Mouse (Mus musculus) heart, embryonic 14.5 days (tissue): ENCODE results near the gene Spink2. TPM values are rescaled to one million over a fixed set of nuclear protein-coding genes. Genes with fewer than 3 reads are reported as not detected.

Experiments
- ATAC-seq: fragments of 200-750 bp; cut with Nextera tagmentation; 2 replicates; pipeline ENCODE4 v1.8.0; 2017; ENCODE audit warnings: low read depth, moderate TSS enrichment; ENCODE audit not compliant: insufficient number of reproducible peaks, insufficient read depth, low FRiP score
- H3K27ac ChIP-seq, 2 experiments: fragments of 200-500 bp in 1 of 2; fragments of 300-500 bp in 1 of 2; sonication (generic) in 1 of 2; replicated peaks in 1 of 2; 2 replicates each; pipeline ENCODE4 v1.5.1; 2012 to 2014; ENCODE audit warnings: low read depth in 2 of 2, low read length in 2 of 2, control low read depth in 1 of 2, mild to moderate bottlenecking in 1 of 2, mixed read lengths in 1 of 2; ENCODE audit not compliant: control insufficient read depth in 1 of 2, insufficient read depth in 1 of 2
- H3K27me3 ChIP-seq: fragments of 300-500 bp; sonication (generic); 2 replicates; pipeline ENCODE4 v1.6.1; 2014; ENCODE audit warnings: mild to moderate bottlenecking, low read length, control low read depth; ENCODE audit not compliant: control insufficient read depth, insufficient read depth
- H3K36me3 ChIP-seq: fragments of 300-500 bp; sonication (generic); 2 replicates; pipeline ENCODE4 v1.6.1; 2014; ENCODE audit warnings: mild to moderate bottlenecking, control low read depth, low read length, mixed read lengths; ENCODE audit not compliant: control insufficient read depth, insufficient read depth
- H3K4me1 ChIP-seq, 2 experiments: fragments of 200-500 bp in 1 of 2; fragments of 300-500 bp in 1 of 2; sonication (generic) in 1 of 2; 2 replicates each; pipeline ENCODE4 v1.6.1; 2012 to 2014; ENCODE audit warnings: low read length in 2 of 2, control low read depth in 1 of 2, mixed read lengths in 1 of 2; ENCODE audit not compliant: control insufficient read depth in 2 of 2, insufficient read depth in 2 of 2
- H3K4me2 ChIP-seq: fragments of 300-500 bp; sonication (generic); 2 replicates; pipeline ENCODE4 v1.6.1; 2014; ENCODE audit warnings: mild to moderate bottlenecking, low read length
- H3K4me3 ChIP-seq, 2 experiments: fragments of 200-500 bp in 1 of 2; fragments of 300-500 bp in 1 of 2; sonication (generic) in 1 of 2; 2 replicates each; pipeline ENCODE4 v1.5.1; 2012 to 2014; ENCODE audit warnings: low read length in 2 of 2, mild to moderate bottlenecking in 2 of 2, control low read depth in 1 of 2, low read depth in 1 of 2, moderate library complexity in 1 of 2; ENCODE audit not compliant: control insufficient read depth in 1 of 2, insufficient read depth in 1 of 2
- H3K9ac ChIP-seq: fragments of 300-500 bp; sonication (generic); 2 replicates; pipeline ENCODE4 v1.6.1; 2014; ENCODE audit warnings: mild to moderate bottlenecking, low read length
- H3K9me3 ChIP-seq: fragments of 300-500 bp; sonication (generic); 2 replicates; pipeline ENCODE4 v1.6.1; 2016; ENCODE audit warnings: low read length, control low read depth; ENCODE audit not compliant: control insufficient read depth
- WGBS: fragments of 180-500 bp; shearing (Covaris S2); extraction: QIAGEN DNeasy Blood & Tissue Kit; methylation state at CpG from one replicate; pipeline ENCODE4 v1.1.7; 2014; 5-methylcytosine and 5-hydroxymethylcytosine counted together
- polyA plus RNA-seq: library from polyadenylated mRNA; unstranded; fragments of >200 nt; fragmentation: Nextera tagmentation; extraction: Ambion mirVana; gene quantifications from 2 replicates; pipeline ENCODE4 v1.2.1, GENCODE M21; 2014

Gene Spink2
- polyA plus RNA-seq: 4.7 and 5.3 TPM in 2 replicates

GRCm38 (mm10) chr5:77211236-77211635 is at the start of gene Spink2:
TSS of gene Spink2 (minus strand) at chr5:77211471.
- Histone ChIP-seq H3K27ac (no peak within 1 kb of the TSS), H3K36me3 (no peaks in the 10 kb centered on the region), H3K4me1 (peaks cover 0 to 5% of the 10 kb centered on the region in 2 experiments; a peak in 1 of 4 replicates), H3K9me3 (no peaks in the 10 kb centered on the region), H3K4me2 (peak within 1 kb of the TSS; percentile 69), H3K4me3 (peak within 1 kb of the TSS; percentile 28 to 37), H3K27me3 (no peaks in the 10 kb centered on the region), H3K9ac (no peak within 1 kb of the TSS; the same call in 1 of the 2 replicates)
- 4% methylated on average over 16 of the region's 18 CpGs for WGBS
- ATAC-seq: no peak

GRCm38 (mm10) chr5:77260141-77260540 is 48.9 kb upstream of the Spink2 start:
- Histone ChIP-seq H3K27ac (no peak overlapping the region), H3K4me2 (no peak overlapping the region), H3K27me3 (no peaks in the 10 kb centered on the region), H3K9ac (no peak overlapping the region), H3K4me1 (peaks cover 0 to 4% of the 10 kb centered on the region in 2 experiments; a peak in 2 of 4 replicates), H3K36me3 (no peaks in the 10 kb centered on the region), H3K4me3 (no peak overlapping the region), H3K9me3 (no peaks in the 10 kb centered on the region)
- WGBS: 55% methylated on average over 6 of the region's 6 CpGs
- no peak for ATAC-seq

- H3K36me3 ChIP-seq: no peaks in the 10 kb centered on the region
- H3K4me3 ChIP-seq: no peak overlapping the region
- H3K4me1 ChIP-seq: no peaks in the 10 kb centered on the region
- no peak overlapping the region for H3K27ac ChIP-seq
- H3K27me3 ChIP-seq: no peaks in the 10 kb centered on the region
- no peak overlapping the region for H3K4me2 ChIP-seq
- H3K9me3 ChIP-seq: no peaks in the 10 kb centered on the region
- no peak overlapping the region for H3K9ac ChIP-seq
- ATAC-seq: no peak
These were observed 48.0 kb upstream of the Spink2 start for GRCm38 (mm10) chr5:77259315-77259714.

- Histone ChIP-seq H3K9ac (no peak overlapping the region), H3K4me1 (no peaks in the 10 kb centered on the region), H3K36me3 (no peaks in the 10 kb centered on the region), H3K27ac (no peak overlapping the region), H3K27me3 (no peaks in the 10 kb centered on the region), H3K4me3 (no peak overlapping the region), H3K4me2 (no peak overlapping the region), H3K9me3 (no peaks in the 10 kb centered on the region)
- 87% methylated on average over 3 of the region's 3 CpGs for WGBS
- ATAC-seq: no peak
These were observed 46.3 kb upstream of the Spink2 start for GRCm38 (mm10) chr5:77257603-77258002.

- Histone ChIP-seq H3K4me1 (no peaks in the 10 kb centered on the region), H3K36me3 (no peaks in the 10 kb centered on the region), H3K4me2 (no peak overlapping the region), H3K9me3 (no peaks in the 10 kb centered on the region), H3K27ac (no peak overlapping the region), H3K27me3 (no peaks in the 10 kb centered on the region), H3K4me3 (no peak overlapping the region), H3K9ac (no peak overlapping the region)
- 66% methylated on average over 3 of the region's 3 CpGs for WGBS
- ATAC-seq: no peak
These were observed 43.1 kb upstream of the Spink2 start for GRCm38 (mm10) chr5:77254402-77254801.

- no peak for ATAC-seq
- H3K27ac ChIP-seq: no peak overlapping the region
- H3K4me2 ChIP-seq: no peak overlapping the region
- H3K9ac ChIP-seq: no peak overlapping the region
- H3K27me3 ChIP-seq: no peaks in the 10 kb centered on the region
- no peak overlapping the region for H3K4me3 ChIP-seq
- H3K9me3 ChIP-seq: no peaks in the 10 kb centered on the region
- H3K4me1 ChIP-seq: no peaks in the 10 kb centered on the region
- H3K36me3 ChIP-seq: no peaks in the 10 kb centered on the region
- 86% methylated on average over 1 of the region's 1 CpGs for WGBS
These were observed 41.9 kb upstream of the Spink2 start for GRCm38 (mm10) chr5:77253154-77253553.

GRCm38 (mm10) chr5:77252115-77252827 is 41.0 kb upstream of the Spink2 start:
- no peaks in the 10 kb centered on the region for H3K9me3 ChIP-seq
- 70% methylated on average over 8 of the region's 8 CpGs for WGBS
- no peak overlapping the region for H3K9ac ChIP-seq
- no peaks in the 10 kb centered on the region for H3K27me3 ChIP-seq
- ATAC-seq: no peak
- no peaks in the 10 kb centered on the region for H3K36me3 ChIP-seq
- H3K4me3 ChIP-seq: no peak overlapping the region
- H3K4me1 ChIP-seq: no peaks in the 10 kb centered on the region
- H3K4me2 ChIP-seq: no peak overlapping the region
- no peak overlapping the region for H3K27ac ChIP-seq

GRCm38 (mm10) chr5:77251656-77252055 is 40.4 kb upstream of the Spink2 start:
- Histone ChIP-seq H3K4me1 (no peaks in the 10 kb centered on the region), H3K36me3 (no peaks in the 10 kb centered on the region), H3K4me2 (no peak overlapping the region), H3K9ac (no peak overlapping the region), H3K4me3 (no peak overlapping the region), H3K27me3 (no peaks in the 10 kb centered on the region), H3K9me3 (no peaks in the 10 kb centered on the region), H3K27ac (no peak overlapping the region)
- WGBS: 57% methylated on average over 5 of the region's 5 CpGs
- no peak for ATAC-seq
